Mouse (Mus musculus): ENCODE measurements around the gene Id3.

DNA sequence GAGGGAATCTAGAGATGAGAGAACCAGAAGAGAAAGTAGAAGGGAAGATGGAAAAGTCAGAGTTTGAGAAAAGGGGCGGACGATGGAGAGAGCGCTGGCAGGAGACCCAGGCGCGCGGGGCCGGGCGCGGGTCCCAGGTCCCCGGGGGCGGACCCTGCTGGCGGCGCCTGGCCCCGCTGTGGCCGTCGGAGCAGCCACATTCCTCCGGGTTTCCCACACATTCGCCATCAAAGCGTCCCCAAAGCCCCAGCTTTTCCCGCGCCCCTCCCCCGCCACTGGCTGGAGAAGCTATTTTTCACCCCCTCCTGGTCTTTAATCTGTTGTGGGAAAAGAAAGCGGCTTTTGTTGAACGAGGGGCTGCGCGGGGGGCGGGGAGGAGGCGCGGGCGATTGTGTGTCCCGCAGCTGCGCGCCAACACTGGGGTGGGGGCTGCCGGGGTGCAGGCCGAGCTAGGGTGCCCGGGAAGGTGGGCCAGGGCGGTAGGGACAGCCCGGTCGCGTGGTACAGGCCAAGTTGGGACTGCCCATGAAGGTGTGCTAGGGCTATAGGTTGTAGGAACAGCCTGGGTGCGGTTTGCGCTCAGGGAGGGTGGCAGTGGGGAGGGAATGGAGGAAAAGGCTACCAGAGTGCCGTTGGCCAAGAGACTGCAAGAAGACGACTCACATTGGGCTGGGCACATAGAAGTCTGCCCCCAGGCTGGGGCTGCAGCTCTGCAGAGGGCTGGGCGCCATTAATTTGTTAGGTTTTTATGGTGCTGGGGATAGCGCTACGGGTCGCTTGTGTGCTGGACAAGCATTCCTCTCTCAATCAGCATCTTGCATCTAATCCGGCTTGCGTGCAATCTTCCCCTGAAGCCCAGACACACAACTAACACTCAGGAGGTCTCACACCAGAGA is 8.1 kb upstream of the Id3 start:
- no peak for TF ChIP-seq CTCF (IDR thresholded peaks at IDR 0.05; ENCODE audit: borderline replicate concordance, control insufficient read depth, extremely low read depth, insufficient read depth, low read length, poor library complexity)
- no peak for TF ChIP-seq POLR2A (IDR thresholded peaks at IDR 0.05; ENCODE audit: control insufficient read depth, extremely low read depth, insufficient read depth, low read length, poor library complexity)
